Mouse (Mus musculus) ES-Bruce4 (cell line): ENCODE results near the gene Lrp1. TPM values are rescaled to one million over a fixed set of nuclear protein-coding genes. Genes with fewer than 3 reads are reported as not detected.

Source experiments
- H3K27ac ChIP-seq: 2 replicates; pipeline ENCODE4 v1.5.1; 2012; ENCODE audit warnings: low read length, inconsistent platforms; ENCODE audit not compliant: insufficient read depth
- H3K27me3 ChIP-seq: 2 replicates; pipeline ENCODE4 v1.6.1; 2012; ENCODE audit warnings: mild to moderate bottlenecking, low read length, inconsistent platforms; ENCODE audit not compliant: control insufficient read depth, poor library complexity, insufficient read depth, severe bottlenecking
- H3K36me3 ChIP-seq: 2 replicates; pipeline ENCODE4 v1.6.1; 2012; ENCODE audit warnings: inconsistent platforms, mild to moderate bottlenecking, low read length, moderate library complexity; ENCODE audit not compliant: control insufficient read depth, poor library complexity, insufficient read depth, severe bottlenecking
- H3K4me1 ChIP-seq: one replicate; pipeline ENCODE4 v1.8.1; 2011; ENCODE audit warnings: low read length; ENCODE audit not compliant: control insufficient read depth, insufficient read depth
- H3K4me3 ChIP-seq: 2 replicates; pipeline ENCODE4 v1.5.1; 2011; ENCODE audit warnings: low read depth, mild to moderate bottlenecking, low read length
- H3K9ac ChIP-seq: 2 replicates; pipeline ENCODE4 v1.6.1; 2012; ENCODE audit warnings: low read depth, mild to moderate bottlenecking, inconsistent platforms; ENCODE audit not compliant: poor library complexity, severe bottlenecking
- H3K9me3 ChIP-seq: replicated peaks from 2 replicates; pipeline ENCODE4 v1.6.1; 2012; ENCODE audit warnings: mild to moderate bottlenecking, low read length, inconsistent platforms; ENCODE audit not compliant: control insufficient read depth, poor library complexity, insufficient read depth, severe bottlenecking
- CTCF ChIP-seq: IDR thresholded peaks from one replicate; pipeline ENCODE4 v1.8.1; 2011; ENCODE audit warnings: low read depth, low read length
- EP300 ChIP-seq: IDR thresholded peaks from 2 replicates; pipeline ENCODE4 v1.6.1; 2011; ENCODE audit warnings: low read depth, low read length; ENCODE audit not compliant: insufficient read depth
- POLR2A ChIP-seq: IDR thresholded peaks from one replicate; pipeline ENCODE4 v1.8.1; 2011; ENCODE audit warnings: low read length; ENCODE audit not compliant: insufficient read depth
- polyA plus RNA-seq: library from polyadenylated mRNA; stranded (reverse); fragments of >200 nt; gene quantifications from 2 replicates; pipeline ENCODE4 v1.2.4, GENCODE M21; 2011; ENCODE audit warnings: low read depth; ENCODE audit not compliant: missing spikeins, insufficient read depth, insufficient read length

The Lrp1 gene
- polyA plus RNA-seq, 1 experiment, result 41.3 TPM

DNA sequence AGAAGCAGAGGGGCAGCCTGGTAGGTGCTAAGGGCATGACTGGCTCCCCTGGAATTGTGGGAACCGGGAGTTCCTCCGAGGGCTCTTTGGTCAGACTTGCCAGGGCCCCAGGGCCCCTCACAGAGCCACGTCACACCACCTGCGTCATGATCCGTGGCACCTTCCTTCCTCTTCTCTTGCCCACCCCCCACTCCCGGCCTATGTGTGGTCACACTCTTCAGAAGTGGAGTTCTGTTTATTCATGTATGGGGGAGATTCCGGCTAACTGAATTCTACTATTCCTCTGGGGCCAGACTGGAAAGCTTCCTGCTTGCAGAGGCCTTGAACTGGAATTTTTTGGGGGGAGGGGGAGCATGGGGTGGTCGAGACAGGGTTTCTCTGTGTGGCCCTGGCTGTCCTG is 57.1 kb downstream of the Lrp1 start:
- no peak overlapping the region for H3K9ac ChIP-seq

GRCm38 (mm10) chr10:127561145-127561544 is 59.8 kb downstream of the Lrp1 start:
- no peaks in the 10 kb centered on the region for H3K9me3 ChIP-seq
- no peak overlapping the region for H3K27ac ChIP-seq
- no peak for TF ChIP-seq CTCF
- no peak for TF ChIP-seq EP300
- no peak for TF ChIP-seq POLR2A
- no peak overlapping the region for H3K4me3 ChIP-seq
- no peaks in the 10 kb centered on the region for H3K27me3 ChIP-seq
- no peak overlapping the region for H3K9ac ChIP-seq
- H3K4me1 ChIP-seq, result peaks cover 7% of the 10 kb centered on the region
- H3K36me3 ChIP-seq, result no peaks in the 10 kb centered on the region

More for the DNA sequence above, 57.1 kb downstream of the Lrp1 start:
- TF ChIP-seq POLR2A, result no peak
- TF ChIP-seq EP300, result no peak
- no peak for TF ChIP-seq CTCF
- Histone ChIP-seq H3K27me3 (no peaks in the 10 kb centered on the region), H3K4me1 (peaks cover 6% of the 10 kb centered on the region), H3K9me3 (no peaks in the 10 kb centered on the region), H3K4me3 (no peak overlapping the region), H3K36me3 (no peaks in the 10 kb centered on the region), H3K27ac (peak overlapping the region; percentile 27; the same call in 1 of the 2 replicates)

GRCm38 (mm10) chr10:127557397-127557796 is 63.6 kb downstream of the Lrp1 start:
- TF ChIP-seq EP300 (no peak), POLR2A (no peak), CTCF (no peak)
- H3K27me3 ChIP-seq, result no peaks in the 10 kb centered on the region
- H3K9ac ChIP-seq, result no peak overlapping the region
- H3K4me3 ChIP-seq, result peak overlapping the region; percentile 28
- H3K27ac ChIP-seq, result no peak overlapping the region
- no peaks in the 10 kb centered on the region for H3K9me3 ChIP-seq
- peaks cover 2% of the 10 kb centered on the region for H3K4me1 ChIP-seq
- no peaks in the 10 kb centered on the region for H3K36me3 ChIP-seq

DNA sequence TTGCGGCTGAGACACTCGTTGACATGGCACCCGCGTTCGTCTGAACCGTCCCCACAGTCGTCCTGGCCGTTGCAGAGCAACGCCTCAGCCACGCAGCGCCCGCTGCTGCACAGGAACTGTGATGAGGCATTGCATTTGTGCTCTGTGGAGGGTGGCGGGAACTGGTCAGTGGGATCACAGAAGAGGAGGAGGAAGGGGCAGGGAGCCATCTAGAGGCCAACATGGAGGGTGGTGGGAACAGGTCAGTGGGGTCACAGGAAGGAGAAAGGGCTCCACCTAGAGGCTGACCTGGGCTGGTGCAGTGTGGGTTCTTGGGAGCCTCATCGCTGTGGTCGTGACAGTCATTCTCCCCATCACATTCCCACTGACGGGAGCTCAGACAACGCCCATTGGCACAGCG is 65.2 kb downstream of the Lrp1 start:
- H3K4me3 ChIP-seq, result no peak overlapping the region
- H3K36me3 ChIP-seq, result no peaks in the 10 kb centered on the region
- no peak overlapping the region for H3K27ac ChIP-seq
- no peak for TF ChIP-seq POLR2A
- TF ChIP-seq EP300, result no peak
- no peak for TF ChIP-seq CTCF
- H3K27me3 ChIP-seq, result no peaks in the 10 kb centered on the region
- no peak overlapping the region for H3K9ac ChIP-seq
- no peaks in the 10 kb centered on the region for H3K9me3 ChIP-seq
- H3K4me1 ChIP-seq, result peaks cover 2% of the 10 kb centered on the region

- no peak overlapping the region for H3K9ac ChIP-seq
- no peak overlapping the region for H3K27ac ChIP-seq
- TF ChIP-seq CTCF (no peak), EP300 (no peak), POLR2A (no peak)
- no peak overlapping the region for H3K4me3 ChIP-seq
- no peaks in the 10 kb centered on the region for H3K27me3 ChIP-seq
- H3K4me1 ChIP-seq, result no peaks in the 10 kb centered on the region
- no peaks in the 10 kb centered on the region for H3K9me3 ChIP-seq
- H3K36me3 ChIP-seq, result no peaks in the 10 kb centered on the region
These were observed 71.1 kb downstream of the Lrp1 start for GRCm38 (mm10) chr10:127549892-127550291.

- no peaks in the 10 kb centered on the region for H3K4me1 ChIP-seq
- H3K4me3 ChIP-seq, result no peak overlapping the region
- TF ChIP-seq EP300 (no peak), POLR2A (no peak), CTCF (no peak)
- H3K27me3 ChIP-seq, result no peaks in the 10 kb centered on the region
- no peak overlapping the region for H3K27ac ChIP-seq
- H3K9ac ChIP-seq, result no peak overlapping the region
- no peaks in the 10 kb centered on the region for H3K9me3 ChIP-seq
- H3K36me3 ChIP-seq, result no peaks in the 10 kb centered on the region
These were observed 72.7 kb downstream of the Lrp1 start for GRCm38 (mm10) chr10:127548236-127548635.
